ENCODE assay signal across 28 mouse cellular contexts in the genomic region with DNA sequence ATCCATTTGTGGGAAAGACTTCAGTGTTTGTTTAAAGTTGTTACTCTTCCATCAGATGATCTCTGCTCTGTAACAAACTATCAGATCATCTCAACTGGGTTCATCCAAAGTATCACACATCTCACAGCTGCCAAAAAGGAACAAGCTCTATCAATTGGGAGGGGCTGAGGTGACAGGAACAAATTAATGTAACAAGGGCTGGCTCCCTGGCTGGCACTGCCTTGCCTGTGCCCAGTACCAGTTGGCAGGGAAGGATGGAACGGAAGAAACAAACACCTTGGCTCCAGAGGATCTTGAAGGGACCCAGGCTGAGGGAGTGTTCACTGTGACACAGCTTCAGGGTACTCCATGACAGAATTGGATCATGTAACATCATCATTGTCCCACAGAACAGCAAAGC. TPM values are rescaled to one million over a fixed set of nuclear protein-coding genes. Genes with fewer than 3 reads are reported as not detected.
DNase-seq lines count a peak whose midpoint lies in the region; ATAC-seq and TF ChIP-seq lines count a peak whose summit lies in the region.
"Had no signal": no experiment of that assay in that cellular context is flagged by ENCODE, and none has a peak within 500 bp of the region (broad histone marks: within the 10 kb centered on the region; RNA-seq: fewer than 3 reads in every experiment).

No protein-coding gene starts in this region.

- no peak overlapping the region for H3K4me3 ChIP-seq in kidney, adult 2 months (ENCODE audit: insufficient read depth, low read depth, low read length)
- no peak overlapping the region for H3K4me3 ChIP-seq in intestine, embryonic 14.5 days (ENCODE audit: low read depth, low read length)
- H3K4me3 ChIP-seq in lung, embryonic 16.5 days (ENCODE audit: low read length) = no peak overlapping the region
- 0 out of 2 replicates have a peak overlapping the region, but pooled peaks have one; percentile 4 for H3K4me3 ChIP-seq in small intestine, adult 2 months (ENCODE audit: low read depth, low read length)
- H3K4me3 ChIP-seq: embryonic facial prominence, embryonic 15.5 days; heart, embryonic 15.5 days; hindbrain, embryonic 13.5 days; left cerebral cortex, adult 2 months; midbrain, embryonic 10.5 days had no signal

- no peaks in the 10 kb centered on the region for H3K36me3 ChIP-seq in kidney, adult 2 months (ENCODE audit: control insufficient read depth, insufficient read depth, low read length)
- no peaks in the 10 kb centered on the region for H3K36me3 ChIP-seq in intestine, embryonic 14.5 days (ENCODE audit: control insufficient read depth, insufficient read depth, low read length)
- no peaks in the 10 kb centered on the region for H3K36me3 ChIP-seq in lung, embryonic 16.5 days (ENCODE audit: control insufficient read depth, insufficient read depth, low read length)
- H3K36me3 ChIP-seq in small intestine, adult 2 months (ENCODE audit: control insufficient read depth, insufficient read depth, low read length) = no peaks in the 10 kb centered on the region
- H3K36me3 ChIP-seq: embryonic facial prominence, embryonic 15.5 days; heart, embryonic 15.5 days; hindbrain, embryonic 13.5 days; midbrain, embryonic 10.5 days had no signal

- H3K27me3 ChIP-seq in kidney, adult 2 months (replicated peaks; ENCODE audit: control insufficient read depth, insufficient read depth, low read length) = no peaks in the 10 kb centered on the region
- no peaks in the 10 kb centered on the region for H3K27me3 ChIP-seq in intestine, embryonic 14.5 days (replicated peaks; ENCODE audit: control insufficient read depth, insufficient read depth, low read length)
- H3K27me3 ChIP-seq in lung, embryonic 16.5 days (ENCODE audit: control insufficient read depth, insufficient read depth, low read depth, low read length) = no peaks in the 10 kb centered on the region
- H3K27me3 ChIP-seq in small intestine, adult 2 months (ENCODE audit: control insufficient read depth, insufficient read depth, low read length) = no peaks in the 10 kb centered on the region
- H3K27me3 ChIP-seq: embryonic facial prominence, embryonic 15.5 days; heart, embryonic 15.5 days; hindbrain, embryonic 13.5 days had no signal

- DNase-seq in kidney, adult 2 months = peak; percentile 28
- no peak for DNase-seq in kidney, adult 9 months
- DNase-seq in intestine, embryonic 14.5 days (ENCODE audit: low spot score) = no peak
- no peak for DNase-seq in left cerebral cortex, adult 18-20 months (ENCODE audit: low spot score in 2 of 2)
- DNase-seq in layer of hippocampus, adult 9-10 months (ENCODE audit: low spot score) = no peak
- DNase-seq in urinary bladder, postnatal 10 days (ENCODE audit: low spot score) = no peak
- DNase-seq: adrenal gland, postnatal 25 days; cerebellum, adult 8-10 months; gastrocnemius, postnatal 14 days; heart, postnatal 36 days; kidney, postnatal 4 days; layer of hippocampus, adult 9-11 months; left cerebral cortex, postnatal 4 days; right cerebral cortex, adult 18-20 months; right cerebral cortex, postnatal 4 days; thymus, postnatal 4 days had no signal

- no peak overlapping the region for H3K9ac ChIP-seq in intestine, embryonic 14.5 days (ENCODE audit: low read length)
- H3K9ac ChIP-seq in lung, embryonic 16.5 days (ENCODE audit: low read length) = no peak overlapping the region
- H3K9ac ChIP-seq: embryonic facial prominence, embryonic 15.5 days; heart, embryonic 15.5 days; hindbrain, embryonic 13.5 days had no signal

- peak; percentile 44 for ATAC-seq in intestine, embryonic 14.5 days (replicated peaks; ENCODE audit: low FRiP score, low TSS enrichment, low read depth)
- 0 out of 2 replicates have a peak, but pooled peaks have one; percentile 12 for ATAC-seq in lung, embryonic 16.5 days (ENCODE audit: low read depth)
- ATAC-seq: CD4-positive, CD25-positive, alpha-beta regulatory T cell, adult 4 months; forebrain, embryonic 14.5 days; inflammation-experienced regulatory T-cells, adult 6 months had no signal

- H3K27ac ChIP-seq in kidney, adult 2 months (ENCODE audit: insufficient read depth, low read depth, low read length) = no peak overlapping the region
- H3K27ac ChIP-seq in intestine, embryonic 14.5 days (ENCODE audit: low read depth) = no peak overlapping the region
- H3K27ac ChIP-seq in lung, embryonic 16.5 days (ENCODE audit: low read length) = peak overlapping the region; percentile 44; the same call in 1 of the 2 replicates
- H3K27ac ChIP-seq in small intestine, adult 2 months (ENCODE audit: insufficient read depth, low read depth, low read length) = peak overlapping the region; percentile 96
- H3K27ac ChIP-seq: embryonic facial prominence, embryonic 15.5 days; heart, embryonic 15.5 days; hindbrain, embryonic 13.5 days; left cerebral cortex, adult 2 months; macrophage; midbrain, embryonic 10.5 days had no signal

- peaks cover 24% of the 10 kb centered on the region for H3K4me1 ChIP-seq in kidney, adult 2 months (ENCODE audit: control insufficient read depth, insufficient read depth, low read length)
- peaks cover 18% of the 10 kb centered on the region for H3K4me1 ChIP-seq in intestine, embryonic 14.5 days (replicated peaks; ENCODE audit: control insufficient read depth, insufficient read depth, low read length)
- peaks cover 49% of the 10 kb centered on the region for H3K4me1 ChIP-seq in lung, embryonic 16.5 days (replicated peaks; ENCODE audit: control insufficient read depth, insufficient read depth, low read length)
- H3K4me1 ChIP-seq in small intestine, adult 2 months (ENCODE audit: control insufficient read depth, insufficient read depth, insufficient read length, low read length) = peaks cover 45% of the 10 kb centered on the region

- no peak overlapping the region for H3K4me2 ChIP-seq in intestine, embryonic 14.5 days (ENCODE audit: low read length)
- H3K4me2 ChIP-seq in lung, embryonic 16.5 days (ENCODE audit: low read depth, low read length) = peak overlapping the region; percentile 43; the same call in 1 of the 2 replicates
- H3K4me2 ChIP-seq: embryonic facial prominence, embryonic 15.5 days; heart, embryonic 15.5 days; hindbrain, embryonic 13.5 days; liver, embryonic 11.5 days had no signal

- no peak for TF ChIP-seq CTCF in kidney, adult 2 months (conservative IDR thresholded peaks at IDR 0.05; ENCODE audit: insufficient read depth, insufficient read length, low read depth, low read length)
- TF ChIP-seq CTCF in small intestine, adult 2 months (IDR thresholded peaks at IDR 0.05; ENCODE audit: extremely low read depth, insufficient read length, insufficient replicate concordance, low read depth, low read length) = no peak

- 46% methylated on average over 1 of the region's 1 CpGs for WGBS in kidney, adult 2 months
- WGBS in intestine, embryonic 14.5 days = 74% methylated on average over 1 of the region's 1 CpGs
- 47% methylated on average over 1 of the region's 1 CpGs for WGBS in lung, embryonic 16.5 days
- WGBS in small intestine, adult 2 months = 19% methylated on average over 1 of the region's 1 CpGs

- H3K9me3 ChIP-seq in intestine, embryonic 14.5 days (ENCODE audit: control insufficient read depth, low read length) = no peaks in the 10 kb centered on the region
- H3K9me3 ChIP-seq in lung, embryonic 16.5 days (ENCODE audit: control insufficient read depth, low read length) = no peaks in the 10 kb centered on the region
- H3K9me3 ChIP-seq: embryonic facial prominence, embryonic 15.5 days; heart, embryonic 15.5 days; hindbrain, embryonic 13.5 days; midbrain, embryonic 10.5 days had no signal

- TF ChIP-seq POLR2A in kidney, adult 2 months (IDR thresholded peaks at IDR 0.05; ENCODE audit: low read depth, low read length) = no peak
- no peak for TF ChIP-seq POLR2A in small intestine, adult 2 months (IDR thresholded peaks at IDR 0.05; ENCODE audit: low read depth, low read length)

RNA-seq across cellular contexts. Expression of gene Smurf1, which starts 17.6 kb away (rescaled TPM):
- 14.4 and 16.1 TPM in 2 replicates for polyA plus RNA-seq in kidney, adult 2 months (2012; rRNA removed)
- 14.4 and 17.2 TPM in 2 replicates for polyA plus RNA-seq in intestine, embryonic 14.5 days (2014; fragmentation: Nextera tagmentation; extraction: Ambion mirVana)
- 9.5 and 15.6 TPM in 2 replicates for polyA plus RNA-seq in lung, embryonic 16.5 days (2015; fragmentation: Nextera tagmentation; extraction: Ambion mirVana)
- 12.0 and 19.5 TPM in 2 replicates for polyA plus RNA-seq in small intestine, adult 2 months (2012; rRNA removed)
- total RNA-seq in left cerebral cortex, adult 18-20 months (2021) = 10 to 100 TPM; 37.9 to 38.7 TPM

Comparison
In these comparisons a context has a peak if more than half of its experiments do, and no peak if none do; other contexts are left out.
1. H3K27ac ChIP-seq: peak in lung, embryonic 16.5 days (single experiment) and small intestine, adult 2 months (single experiment); none in kidney, adult 2 months (single experiment) and intestine, embryonic 14.5 days (single experiment).